Mouse (Mus musculus) retina, embryonic 14.5 days (tissue): ENCODE data around the gene Emilin2.

Source experiments
- DNase-seq: peaks from one replicate; pipeline ENCODE4 v3.0.0-alpha.2; 2015; ENCODE audit warnings: low spot score

Gene Emilin2

GRCm38 (mm10) chr17:71300338-71300737 lies 11.4 kb downstream of the Emilin2 start:
- no peak for DNase-seq

- DNase-seq: no peak
These were observed 11.9 kb downstream of the Emilin2 start for GRCm38 (mm10) chr17:71299879-71300278.

GRCm38 (mm10) chr17:71294570-71294969 lies 17.2 kb downstream of the Emilin2 start:
- no peak for DNase-seq

GRCm38 (mm10) chr17:71292897-71293296 lies 18.9 kb downstream of the Emilin2 start:
- no peak for DNase-seq

GRCm38 (mm10) chr17:71291897-71292420 lies 19.8 kb downstream of the Emilin2 start:
- no peak for DNase-seq

GRCm38 (mm10) chr17:71290486-71291410 lies 21.0 kb downstream of the Emilin2 start:
- no peak for DNase-seq

- no peak for DNase-seq
These were observed 22.1 kb downstream of the Emilin2 start for GRCm38 (mm10) chr17:71289572-71290176.

GRCm38 (mm10) chr17:71288808-71289548 lies 22.8 kb downstream of the Emilin2 start:
- no peak for DNase-seq

GRCm38 (mm10) chr17:71288145-71288758 lies 23.5 kb downstream of the Emilin2 start:
- DNase-seq: no peak

GRCm38 (mm10) chr17:71287586-71287985 lies 24.2 kb downstream of the Emilin2 start:
- DNase-seq: no peak

- no peak for DNase-seq
These were observed 25.8 kb downstream of the Emilin2 start for GRCm38 (mm10) chr17:71285929-71286328.

GRCm38 (mm10) chr17:71284890-71285289 lies 26.9 kb downstream of the Emilin2 start:
- no peak for DNase-seq

GRCm38 (mm10) chr17:71283237-71283636 lies 28.5 kb downstream of the Emilin2 start:
- no peak for DNase-seq

- no peak for DNase-seq
These were observed 29.1 kb downstream of the Emilin2 start for GRCm38 (mm10) chr17:71282716-71283115.

- no peak for DNase-seq
These were observed 33.9 kb downstream of the Emilin2 start for GRCm38 (mm10) chr17:71277701-71278491.

GRCm38 (mm10) chr17:71276771-71277170 lies 35.0 kb downstream of the Emilin2 start:
- DNase-seq: no peak

GRCm38 (mm10) chr17:71273901-71274300 lies 37.9 kb downstream of the Emilin2 start:
- DNase-seq: no peak

GRCm38 (mm10) chr17:71268599-71268998 lies 43.2 kb downstream of the Emilin2 start:
- no peak for DNase-seq

GRCm38 (mm10) chr17:71268152-71268551 lies 43.6 kb downstream of the Emilin2 start:
- DNase-seq: no peak

GRCm38 (mm10) chr17:71267374-71267773 lies 44.4 kb downstream of the Emilin2 start:
- DNase-seq: no peak
